ENCODE assay signal across 29 mouse cellular contexts in the genomic region with DNA sequence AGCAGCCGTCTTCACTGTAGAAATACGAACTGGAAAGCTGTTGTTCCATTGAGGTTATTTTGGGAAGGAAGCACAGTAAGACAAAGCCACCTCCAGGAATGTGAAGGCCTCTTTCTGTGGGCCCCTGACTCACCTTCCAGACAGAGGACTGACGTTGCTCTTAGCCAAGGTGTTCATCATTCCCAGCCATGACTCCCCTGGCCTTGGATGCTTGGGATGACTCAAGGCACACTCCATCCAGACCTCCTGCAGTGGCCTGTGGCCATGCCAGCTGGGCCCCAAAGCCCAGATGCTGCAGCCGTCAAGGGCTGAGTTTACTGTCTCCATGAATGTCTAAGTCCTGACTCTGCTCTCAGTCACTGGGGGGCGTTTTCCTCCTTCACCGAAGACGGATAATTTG. TPM values are rescaled to one million over a fixed set of nuclear protein-coding genes. Genes with fewer than 3 reads are reported as not detected.
DNase-seq lines count a peak whose midpoint lies in the region; ATAC-seq and TF ChIP-seq lines count a peak whose summit lies in the region.
"Had no signal": no experiment of that assay in that cellular context is flagged by ENCODE, and none has a peak within 500 bp of the region (broad histone marks: within the 10 kb centered on the region; RNA-seq: fewer than 3 reads in every experiment).

No protein-coding gene starts in this region.

- H3K79me2 ChIP-seq in myocyte (ENCODE audit: control insufficient read depth, insufficient read depth): no peaks in the 10 kb centered on the region

- no peaks in the 10 kb centered on the region for H3K9me3 ChIP-seq in hindbrain, embryonic 10.5 days
- H3K9me3 ChIP-seq in hindbrain, embryonic 11.5 days (ENCODE audit: control insufficient read depth, low read length): no peaks in the 10 kb centered on the region
- H3K9me3 ChIP-seq: forebrain, embryonic 10.5 days; G1E; heart, embryonic 13.5 days; hindbrain, embryonic 12.5 days; intestine, embryonic 15.5 days; liver, embryonic 15.5 days; midbrain, embryonic 15.5 days had no signal

- in situ Hi-C loops in Patski (cut with MboI; ENCODE audit: low pct_unique_long_range_greater_than_20kb): no loop called here

- ATAC-seq in hindbrain, embryonic 11.5 days (ENCODE audit: low FRiP score): no peak
- ATAC-seq in Patski: peak; percentile 89
- ATAC-seq in activated CD4-positive, CD25-positive, alpha-beta regulatory T cell, adult 4 months: no peak
- ATAC-seq: forebrain, embryonic 16.5 days; hindbrain, postnatal 0 days; intestine, embryonic 15.5 days; midbrain, embryonic 15.5 days had no signal

- H3K27ac ChIP-seq in hindbrain, embryonic 10.5 days: peak overlapping the region; percentile 59; the same call in 1 of the 2 replicates
- H3K27ac ChIP-seq in hindbrain, embryonic 11.5 days (ENCODE audit: low read depth, low read length): no peak overlapping the region
- H3K27ac ChIP-seq: forebrain, embryonic 10.5 days; heart, embryonic 13.5 days; hindbrain, embryonic 12.5 days; hindbrain, postnatal 0 days; intestine, embryonic 15.5 days; kidney, postnatal 0 days; liver, embryonic 15.5 days; midbrain, embryonic 15.5 days had no signal

- no peak overlapping the region for H3K4me3 ChIP-seq in hindbrain, embryonic 10.5 days
- no peak overlapping the region for H3K4me3 ChIP-seq in hindbrain, embryonic 11.5 days (ENCODE audit: low read depth, low read length)
- H3K4me3 ChIP-seq in myocyte: no peak overlapping the region
- H3K4me3 ChIP-seq: forebrain, embryonic 10.5 days; heart, embryonic 13.5 days; hindbrain, embryonic 12.5 days; intestine, embryonic 15.5 days; liver, embryonic 15.5 days; midbrain, embryonic 15.5 days had no signal

- H3K36me3 ChIP-seq in hindbrain, embryonic 10.5 days: no peaks in the 10 kb centered on the region
- H3K36me3 ChIP-seq in hindbrain, embryonic 11.5 days (ENCODE audit: control insufficient read depth, insufficient read depth, low read length): no peaks in the 10 kb centered on the region
- H3K36me3 ChIP-seq in myocyte (ENCODE audit: control insufficient read depth, insufficient read depth): no peaks in the 10 kb centered on the region
- H3K36me3 ChIP-seq: forebrain, embryonic 10.5 days; G1E; heart, embryonic 13.5 days; hindbrain, embryonic 12.5 days; intestine, embryonic 15.5 days; liver, embryonic 15.5 days; midbrain, embryonic 15.5 days had no signal

- no peak overlapping the region for H3ac ChIP-seq in myocyte (ENCODE audit: control insufficient read depth, insufficient read length)

- peaks cover 36% of the 10 kb centered on the region for H3K4me1 ChIP-seq in hindbrain, embryonic 10.5 days (replicated peaks)
- H3K4me1 ChIP-seq in hindbrain, embryonic 11.5 days (replicated peaks; ENCODE audit: control insufficient read depth, insufficient read depth, low read length): no peaks in the 10 kb centered on the region
- H3K4me1 ChIP-seq: liver, embryonic 15.5 days; midbrain, embryonic 15.5 days had no signal

- no peak for DNase-seq in hindbrain, embryonic 10.5 days (ENCODE audit: low spot score)
- DNase-seq in hindbrain, embryonic 11.5 days (ENCODE audit: low spot score): no peak
- DNase-seq in Patski (ENCODE audit: low read depth, low spot score): peak; percentile 93
- DNase-seq in adrenal gland, postnatal 14 days: peak; percentile 61
- DNase-seq in kidney, postnatal 10 days: no peak
- no peak for DNase-seq in gastrocnemius, postnatal 4 days (ENCODE audit: low spot score in 2 of 2)
- DNase-seq: cerebellum, adult 11-12 months; cerebellum, adult 9-11 months; heart, postnatal 10 days; kidney, adult 2 months; layer of hippocampus, adult 9-11 months; liver; lung, embryonic 14.5 days; lung, postnatal 14 days; right cerebral cortex, postnatal 25 days; spleen, adult 18-20 months; thymus, postnatal 36 days had no signal

- POLR2A ChIA-PET in Patski (lab: Charles Lee): interaction anchor here (1.4 to 1.5 kb wide), 2 partner anchors 45 to 52 kb away, joined by 3 to 5 read pairs; no protein-coding TSS in a partner anchor

- H3K9ac ChIP-seq in hindbrain, embryonic 11.5 days (ENCODE audit: low read depth, low read length): no peak overlapping the region
- H3K9ac ChIP-seq: heart, embryonic 13.5 days; hindbrain, embryonic 12.5 days; intestine, embryonic 15.5 days; liver, embryonic 15.5 days; lung, embryonic 14.5 days; midbrain, embryonic 15.5 days had no signal

- CTCF ChIA-PET in Patski (lab: Charles Lee): interaction anchor here (1.2 to 3.4 kb wide), 3 partner anchors 37 to 110 kb away, joined by 3 to 12 read pairs (median 4); no protein-coding TSS in a partner anchor

- no peak for TF ChIP-seq CTCF in Patski (IDR thresholded peaks at IDR 0.05)

- H3K4me2 ChIP-seq in hindbrain, embryonic 11.5 days (replicated peaks; ENCODE audit: low read depth, low read length): no peak overlapping the region
- peak overlapping the region; percentile 24 for H3K4me2 ChIP-seq in myocyte (ENCODE audit: low read depth)
- H3K4me2 ChIP-seq: heart, embryonic 13.5 days; hindbrain, embryonic 12.5 days; intestine, embryonic 15.5 days; liver, embryonic 15.5 days; lung, embryonic 14.5 days; midbrain, embryonic 15.5 days had no signal

- WGBS in hindbrain, embryonic 10.5 days: 76% methylated on average over 7 of the region's 7 CpGs
- 71% methylated on average over 7 of the region's 7 CpGs for whole genome bisulfite sequencing in hindbrain, embryonic 11.5 days

- peaks cover 4% of the 10 kb centered on the region; the same call in 1 of the 2 replicates for H3K27me3 ChIP-seq in hindbrain, embryonic 10.5 days (ENCODE audit: insufficient read depth, poor library complexity, severe bottlenecking)
- no peaks in the 10 kb centered on the region for H3K27me3 ChIP-seq in hindbrain, embryonic 11.5 days (ENCODE audit: control insufficient read depth, insufficient read depth, low read length)
- H3K27me3 ChIP-seq in Patski: no peaks in the 10 kb centered on the region
- no peaks in the 10 kb centered on the region for H3K27me3 ChIP-seq in myocyte (ENCODE audit: control insufficient read depth, insufficient read depth, insufficient read length)
- H3K27me3 ChIP-seq: hindbrain, embryonic 12.5 days; intestine, embryonic 15.5 days; midbrain, embryonic 15.5 days had no signal

- TF ChIP-seq POLR2A in myocyte (IDR thresholded peaks at IDR 0.05; ENCODE audit: insufficient read length, low read depth): no peak

TF ChIP-seq in myocyte, 11 proteins besides CTCF, POLR2A, EP300 and RAD21:
- TF ChIP-seq POLR2AphosphoS2 (IDR thresholded peaks at IDR 0.05; ENCODE audit: insufficient read length, low read depth) (no peak), MAX (IDR thresholded peaks at IDR 0.05; ENCODE audit: low read depth) (no peak), TCF12 (IDR thresholded peaks at IDR 0.05; ENCODE audit: insufficient read depth, poor library complexity, severe bottlenecking) (no peak), CEBPB (IDR thresholded peaks at IDR 0.05; ENCODE audit: insufficient read depth, poor library complexity, severe bottlenecking) (no peak), E2F4 (IDR thresholded peaks at IDR 0.05; ENCODE audit: insufficient read depth) (no peak), MYOD1 (IDR thresholded peaks at IDR 0.05; ENCODE audit: control insufficient read depth in 1 of 3, insufficient read length in 2 of 3, low read depth in 2 of 3) (no peak)
TF ChIP-seq in myocyte: peak in this region for 0.

RNA-seq across cellular contexts. Expression of a gene that starts 43.1 kb away (rescaled TPM):
- 67.6 and 70.1 TPM in 2 replicates for polyA plus RNA-seq in hindbrain, embryonic 10.5 days (2016; fragmentation: Nextera tagmentation; extraction: Ambion mirVana)
- polyA plus RNA-seq in hindbrain, embryonic 11.5 days (2014; fragmentation: Nextera tagmentation; extraction: Ambion mirVana): 39.7 and 47.8 TPM in 2 replicates
- polyA plus RNA-seq in Patski (2021): 306 TPM
- total RNA-seq in adrenal gland, postnatal 14 days (2021): 160 and 219 TPM in 2 replicates
- 67.2 TPM for polyA plus RNA-seq in myocyte (2012; fragmentation: generic; extraction: Trizol)
- polyA plus RNA-seq in activated CD4-positive, CD25-positive, alpha-beta regulatory T cell, adult 4 months (2017; shearing (Covaris generic)): not detected
- total RNA-seq in gastrocnemius, postnatal 4 days (2021): 10 to 100 TPM; 58.1 to 61.2 TPM
- polyA plus RNA-seq: G1E had no signal

RNA-seq across cellular contexts. Expression of a gene that starts 47.0 kb away (rescaled TPM):
- 45.2 and 55.2 TPM in 2 replicates for polyA plus RNA-seq in hindbrain, embryonic 10.5 days (2016; fragmentation: Nextera tagmentation; extraction: Ambion mirVana)
- polyA plus RNA-seq in hindbrain, embryonic 11.5 days (2014; fragmentation: Nextera tagmentation; extraction: Ambion mirVana): 55.7 and 57.1 TPM in 2 replicates
- 33.9 TPM for polyA plus RNA-seq in Patski (2021)
- 37.7 and 40.3 TPM in 2 replicates for total RNA-seq in adrenal gland, postnatal 14 days (2021)
- 8.8 TPM for polyA plus RNA-seq in myocyte (2012; fragmentation: generic; extraction: Trizol)
- polyA plus RNA-seq in activated CD4-positive, CD25-positive, alpha-beta regulatory T cell, adult 4 months (2017; shearing (Covaris generic)): 10 to 100 TPM; 39.7 to 45.2 TPM
- 10 to 100 TPM; 41.1 to 43.7 TPM for total RNA-seq in gastrocnemius, postnatal 4 days (2021)

RNA-seq across cellular contexts. Expression of a gene that starts 47.3 kb away (rescaled TPM):
- polyA plus RNA-seq in hindbrain, embryonic 10.5 days (2016; fragmentation: Nextera tagmentation; extraction: Ambion mirVana): 163 and 191 TPM in 2 replicates
- 160 and 165 TPM in 2 replicates for polyA plus RNA-seq in hindbrain, embryonic 11.5 days (2014; fragmentation: Nextera tagmentation; extraction: Ambion mirVana)
- polyA plus RNA-seq in Patski (2021) (113 TPM), myocyte (2012; fragmentation: generic; extraction: Trizol) (144 TPM)
- total RNA-seq in adrenal gland, postnatal 14 days (2021): 286 and 307 TPM in 2 replicates
- polyA plus RNA-seq in activated CD4-positive, CD25-positive, alpha-beta regulatory T cell, adult 4 months (2017; shearing (Covaris generic)): 100 to 1,000 TPM in 1 of 2 experiments, 10 to 100 TPM in 1; 87.9 to 116 TPM
- 100 to 1,000 TPM; 200 to 212 TPM for total RNA-seq in gastrocnemius, postnatal 4 days (2021)

Comparison
In these comparisons a context has a peak if more than half of its experiments do, and no peak if none do; other contexts are left out.
1. DNase-seq: peak in Patski (single experiment) and adrenal gland, postnatal 14 days (single experiment); none in hindbrain, embryonic 10.5 days (single experiment), hindbrain, embryonic 11.5 days (single experiment), kidney, postnatal 10 days (single experiment) and gastrocnemius, postnatal 4 days (0 of 2).
2. RNA of a gene that starts 43.1 kb away (polyA plus RNA-seq): 306 TPM in Patski (single experiment), 67.6 to 70.1 TPM in hindbrain, embryonic 10.5 days, 67.2 TPM in myocyte (single experiment) and 39.7 to 47.8 TPM in hindbrain, embryonic 11.5 days; not detected in activated CD4-positive, CD25-positive, alpha-beta regulatory T cell, adult 4 months; every median in the first group is over 10 times any median in the second.